Mouse (Mus musculus): ENCODE data around the gene Icam2.

Gene Icam2

DNA sequence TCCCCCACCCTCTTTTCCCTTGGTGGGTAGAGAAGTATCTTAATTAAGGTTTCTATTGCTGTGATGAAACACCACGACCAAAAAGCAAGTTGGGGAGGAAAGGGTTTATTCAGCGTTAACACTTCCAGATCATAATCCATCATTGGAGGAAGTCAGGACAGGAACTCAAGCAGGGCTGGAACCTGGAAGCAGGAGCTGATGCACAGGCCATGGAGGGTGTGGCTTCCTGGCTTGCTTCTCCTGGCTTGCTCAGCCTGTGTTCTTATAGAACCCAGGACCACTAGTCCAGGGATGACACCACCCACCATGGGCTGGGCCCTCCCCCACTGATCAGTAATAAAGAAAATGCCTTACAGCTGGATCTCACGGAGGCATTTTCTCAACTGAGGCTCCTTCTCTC is 2.9 kb upstream of the Icam2 start:
- DNase-seq: peak; percentile 43

DNA sequence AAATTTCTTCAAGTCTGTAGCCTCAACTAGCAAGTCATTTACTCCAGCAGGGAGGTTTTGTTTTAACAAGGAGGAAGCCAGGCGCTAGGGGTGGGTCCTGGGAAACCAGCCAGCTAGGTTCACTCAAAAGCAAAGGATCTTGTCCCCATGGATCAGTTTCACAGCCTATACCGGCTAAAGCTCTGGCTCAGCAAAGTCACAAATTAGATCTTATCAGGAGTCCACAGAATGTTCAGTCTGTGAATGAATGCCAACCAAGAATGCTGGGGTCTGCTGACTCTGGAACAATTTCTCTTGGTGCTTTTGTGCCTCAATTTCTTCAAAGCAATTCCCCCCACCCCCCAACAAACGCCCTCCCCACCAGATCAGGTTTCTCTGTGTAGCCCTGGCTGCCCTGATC is 1.7 kb upstream of the Icam2 start:
- peak; percentile 48 for DNase-seq

DNA sequence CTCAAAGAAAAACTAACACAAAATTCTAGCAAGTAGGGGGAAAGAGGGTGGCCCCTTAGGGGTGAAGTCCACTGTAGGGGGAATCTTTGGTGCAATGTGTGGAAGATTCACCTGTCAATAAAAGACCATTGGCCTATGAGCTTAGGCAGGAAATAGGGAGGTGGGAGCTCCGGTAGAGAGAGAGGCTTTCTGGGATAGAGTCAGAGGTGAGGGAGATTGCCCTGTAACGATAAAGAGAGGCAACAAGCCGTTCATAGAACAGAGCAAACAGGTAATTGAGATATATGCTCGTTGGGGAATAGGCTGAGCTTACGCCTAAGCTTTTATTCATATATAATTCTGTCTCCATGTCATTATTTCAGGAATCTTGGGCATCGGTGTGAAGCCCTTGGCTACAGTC is 855 bp downstream of the Icam2 start:
- no peak for DNase-seq

DNA sequence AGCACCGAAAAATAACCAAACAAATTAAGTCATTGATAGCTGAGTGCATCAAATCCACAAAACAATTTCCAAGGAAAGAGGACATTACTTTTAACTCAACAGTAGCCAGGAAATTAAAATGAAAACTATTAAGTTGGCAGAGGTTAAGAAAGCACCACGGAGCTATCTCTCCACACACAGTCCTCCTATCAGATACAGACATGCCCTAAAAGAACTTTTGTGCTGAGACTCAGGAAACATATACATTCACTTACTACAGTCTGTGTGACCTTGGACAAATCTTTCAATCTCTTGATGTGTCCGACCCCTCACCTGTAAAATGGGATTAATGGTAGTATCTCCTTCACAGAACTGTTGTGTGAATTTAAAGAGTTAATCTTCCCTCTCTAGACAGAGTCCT is 1.5 kb downstream of the Icam2 start:
- DNase-seq: no peak

DNA sequence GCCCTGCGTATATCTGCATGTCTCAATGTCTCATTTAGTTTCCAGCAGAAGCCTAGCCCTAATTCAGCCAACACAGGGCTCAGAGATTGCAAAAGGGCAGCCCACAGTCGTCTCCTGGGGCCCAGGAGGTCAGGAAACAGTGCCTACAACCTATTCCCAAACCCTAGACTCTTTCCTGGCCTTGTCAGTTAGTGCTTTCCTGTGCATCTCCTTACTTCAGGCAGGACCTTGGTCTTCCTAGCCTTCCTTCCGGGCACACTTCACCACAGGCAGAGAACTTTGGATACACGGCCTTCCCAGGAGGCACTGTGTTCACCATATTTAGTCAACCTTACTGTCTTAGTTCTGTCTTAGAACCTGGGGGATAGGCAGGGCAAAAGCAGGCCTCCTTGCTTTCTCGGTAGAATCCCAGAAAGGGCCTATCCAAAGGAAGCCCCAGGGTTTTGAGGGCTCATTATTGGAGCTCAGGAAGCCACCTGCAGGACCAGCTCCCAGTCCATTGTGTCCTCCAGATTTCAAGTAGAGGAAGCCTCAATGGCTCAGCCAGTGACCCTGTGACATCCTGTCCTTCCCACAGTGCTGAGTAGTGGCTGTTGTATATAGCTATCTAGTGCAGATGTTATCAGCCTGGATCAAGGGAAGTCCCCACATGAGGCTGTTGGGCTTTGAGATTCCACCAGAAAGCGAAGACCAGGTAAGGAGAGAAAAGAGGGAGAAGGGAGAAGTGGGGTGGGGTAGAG is 4.7 kb downstream of the Icam2 start:
- DNase-seq: no peak

DNA sequence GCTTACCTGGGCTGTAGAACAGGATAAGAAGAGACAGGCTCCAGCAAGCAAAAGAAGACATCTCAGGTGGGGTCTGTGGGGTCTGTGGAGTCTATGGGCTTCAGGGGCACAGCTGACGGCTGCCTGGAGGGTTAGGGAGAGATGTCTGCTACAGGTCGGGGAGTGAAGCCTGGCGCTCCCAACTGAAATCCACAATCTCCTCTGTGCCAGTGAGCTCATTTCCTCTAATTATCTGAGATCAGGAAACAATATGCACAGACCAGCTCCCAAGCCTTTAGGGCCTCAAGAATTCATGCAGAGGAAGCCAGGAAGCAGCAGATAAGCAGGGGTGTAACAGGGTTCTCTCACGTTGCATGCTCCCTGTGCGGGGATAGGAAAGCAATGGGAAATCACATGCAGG is 5.5 kb downstream of the Icam2 start:
- peak; percentile 34 for DNase-seq

DNA sequence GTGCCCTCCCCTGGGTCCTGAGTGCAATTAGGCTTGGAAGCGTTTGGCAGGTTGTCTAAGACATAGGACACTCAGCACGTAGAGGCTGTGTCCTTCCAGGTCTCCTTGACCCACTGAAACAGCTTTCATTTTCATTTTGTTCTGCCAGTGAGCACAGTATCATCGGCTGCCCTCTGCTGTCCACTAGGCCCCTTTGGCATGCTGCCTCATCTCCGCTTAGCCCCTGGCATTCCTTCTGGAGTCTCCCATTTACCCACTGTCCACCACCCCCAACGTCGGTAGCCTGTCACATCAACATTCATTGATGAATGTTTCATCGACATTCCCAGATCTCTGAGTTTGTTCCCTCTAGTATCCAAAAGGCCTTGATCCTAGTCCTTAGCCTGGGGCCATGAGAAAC is 6.0 kb downstream of the Icam2 start:
- DNase-seq: peak; percentile 57

DNA sequence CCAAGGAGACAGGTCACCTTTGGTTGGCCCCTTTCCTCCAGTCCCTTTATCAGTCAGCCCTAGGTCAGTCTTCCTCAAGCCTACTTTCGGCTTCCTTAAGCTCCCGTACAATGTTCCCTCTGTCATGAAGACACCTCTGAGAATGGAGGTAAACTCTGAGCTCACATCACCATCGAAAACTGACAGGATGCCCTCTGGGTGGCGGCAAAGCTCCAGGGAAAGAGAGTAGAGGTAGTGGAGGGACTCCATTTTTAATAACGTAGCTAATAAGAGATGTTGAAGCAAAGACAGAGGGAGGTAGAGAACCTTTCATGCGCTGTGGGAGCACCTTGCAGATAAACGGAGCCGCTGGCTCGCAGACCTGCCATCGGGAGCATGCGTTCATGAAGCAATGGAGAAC is 6.9 kb downstream of the Icam2 start:
- no peak for DNase-seq

DNA sequence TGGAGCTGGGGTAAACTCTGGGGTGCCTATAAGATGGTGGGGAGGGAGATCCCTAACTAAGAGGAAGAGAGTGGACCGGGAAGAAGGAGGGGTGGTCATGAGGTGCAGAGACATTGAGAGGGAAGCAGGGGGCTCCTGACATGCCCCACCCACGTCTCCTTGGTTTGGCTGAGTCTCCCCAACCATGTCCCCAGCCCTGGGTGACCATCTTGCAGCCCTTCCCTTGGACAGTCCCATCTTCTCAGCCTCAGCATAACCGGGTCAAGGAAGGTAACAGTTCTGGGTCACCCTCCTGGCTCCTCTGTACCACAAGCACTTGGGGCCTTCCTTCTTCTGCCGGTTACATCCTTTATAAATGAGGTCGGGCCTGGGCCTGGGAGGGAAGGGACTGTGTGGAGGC is 12.9 kb downstream of the Icam2 start:
- DNase-seq: no peak

DNA sequence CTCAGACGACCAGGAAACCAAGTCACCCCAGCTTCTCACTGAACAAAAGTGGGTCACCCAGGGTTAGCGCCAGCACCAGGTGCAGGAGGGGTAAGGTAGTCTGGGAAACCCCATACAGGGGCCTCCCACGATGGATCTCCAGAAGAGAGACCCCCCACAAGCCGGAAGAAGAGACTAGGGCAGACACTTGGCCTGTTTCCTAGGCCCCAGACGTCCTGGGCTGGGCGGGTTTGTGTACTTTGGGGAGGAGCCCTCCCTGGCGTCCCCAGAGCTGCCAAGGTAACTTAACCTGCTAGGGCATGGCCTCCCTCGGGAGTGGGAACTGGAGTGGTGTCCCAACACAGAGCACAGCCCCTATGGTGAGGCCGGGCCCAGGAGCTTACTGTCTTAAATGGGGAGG is 13.3 kb downstream of the Icam2 start:
- no peak for DNase-seq

DNA sequence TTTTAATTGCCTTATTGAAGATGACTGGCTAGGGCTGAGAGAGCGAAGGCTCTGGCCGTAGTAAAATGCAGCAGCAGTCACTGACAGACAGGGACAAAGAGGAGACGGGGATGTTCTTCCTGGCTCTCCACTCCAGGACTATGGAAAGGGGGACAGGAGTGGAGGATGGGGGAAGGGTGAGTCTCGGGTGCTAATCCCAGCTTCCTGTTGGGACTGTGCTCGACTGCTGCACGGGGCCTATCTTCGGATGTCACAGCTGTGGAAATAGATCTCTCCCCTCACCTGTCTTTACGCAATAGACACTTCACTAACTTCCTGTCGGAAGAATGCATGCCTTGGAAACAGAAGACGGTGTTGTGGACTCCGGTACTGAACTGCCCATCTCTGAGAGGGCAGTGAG is 13.9 kb downstream of the Icam2 start:
- no peak for DNase-seq

DNA sequence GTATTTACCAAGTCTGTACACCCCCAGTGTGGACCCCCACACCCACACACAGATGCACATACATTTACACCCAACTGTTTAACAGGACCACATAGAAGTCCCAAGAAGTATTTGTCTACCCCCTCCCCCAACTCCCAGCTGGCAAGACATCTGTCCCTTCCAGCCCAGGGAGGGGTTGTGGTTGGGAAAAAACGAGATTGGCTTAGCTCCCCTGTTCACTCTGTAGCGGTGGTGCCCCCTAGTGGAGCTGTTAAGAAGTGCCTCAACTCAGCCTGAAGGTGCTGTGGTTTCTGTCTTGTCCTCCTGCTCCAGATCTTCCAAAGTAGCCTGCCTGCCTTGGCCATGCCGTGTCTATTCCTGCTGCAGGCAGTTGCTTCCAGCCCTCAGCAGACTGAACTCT is 21.6 kb downstream of the Icam2 start:
- DNase-seq: peak; percentile 89

DNA sequence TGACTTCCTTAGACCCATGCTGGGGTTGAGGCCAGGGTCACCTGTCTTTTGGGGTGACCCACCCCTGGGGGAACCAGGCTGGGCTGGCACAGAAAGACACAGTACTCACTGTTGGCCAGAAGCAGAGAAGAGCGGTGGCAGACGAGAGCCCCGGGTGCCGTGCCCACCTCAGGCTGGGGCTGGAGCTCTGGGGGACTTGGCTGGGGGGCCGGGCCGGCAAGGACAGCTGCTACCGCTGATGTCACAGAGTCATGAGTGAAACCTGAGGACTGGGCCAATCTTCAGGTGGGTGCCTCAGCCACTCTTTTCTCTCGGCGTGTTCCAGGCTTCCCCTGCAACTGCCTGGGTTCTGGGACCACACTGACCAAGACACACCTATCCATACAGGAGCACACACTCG is 22.5 kb downstream of the Icam2 start, which contains the start of gene Prr29:
Prr29 (plus strand) TSS at position 107 of the 400 bp plus-strand sequence.
- no peak for DNase-seq

DNA sequence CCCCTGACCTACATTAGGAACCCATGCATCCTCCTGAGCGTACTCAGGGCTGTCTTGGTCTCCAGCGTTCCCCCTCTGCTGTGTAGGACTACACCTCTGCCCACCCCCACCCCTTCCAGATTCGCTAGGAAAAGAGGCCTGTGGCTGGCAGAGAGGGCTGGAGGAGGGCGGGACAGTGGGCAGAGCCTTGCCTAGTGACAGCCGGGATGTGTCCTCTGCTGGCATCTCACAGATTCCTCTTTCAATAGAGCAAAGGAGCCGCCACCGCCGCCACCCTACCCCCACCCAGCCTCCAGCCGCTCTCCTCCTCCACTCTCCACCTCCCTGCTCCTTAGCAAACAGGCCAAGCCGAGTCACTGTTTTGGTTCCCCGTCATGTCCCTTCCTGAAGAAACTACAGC is 23.2 kb downstream of the Icam2 start:
- peak; percentile 43 for DNase-seq

DNA sequence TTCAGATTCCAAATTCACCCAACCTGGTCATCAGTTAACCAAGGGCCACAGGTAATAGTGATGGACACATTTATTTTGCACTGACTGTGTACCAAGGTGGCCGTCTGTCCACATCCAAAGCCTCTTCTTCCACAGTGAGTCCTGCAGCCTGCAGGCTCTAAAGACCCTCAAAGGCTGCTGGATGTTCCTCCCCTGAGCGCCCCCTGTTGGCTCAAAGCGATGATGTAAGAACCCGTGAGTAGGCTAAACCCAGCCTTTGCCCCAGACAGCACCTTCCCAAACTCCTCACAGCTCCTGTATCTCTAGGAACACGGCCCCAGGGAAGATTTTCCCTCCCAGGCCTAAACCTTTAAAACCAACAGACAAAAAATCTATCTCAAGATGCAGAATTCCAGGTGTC is 28.5 kb downstream of the Icam2 start:
- no peak for DNase-seq

DNA sequence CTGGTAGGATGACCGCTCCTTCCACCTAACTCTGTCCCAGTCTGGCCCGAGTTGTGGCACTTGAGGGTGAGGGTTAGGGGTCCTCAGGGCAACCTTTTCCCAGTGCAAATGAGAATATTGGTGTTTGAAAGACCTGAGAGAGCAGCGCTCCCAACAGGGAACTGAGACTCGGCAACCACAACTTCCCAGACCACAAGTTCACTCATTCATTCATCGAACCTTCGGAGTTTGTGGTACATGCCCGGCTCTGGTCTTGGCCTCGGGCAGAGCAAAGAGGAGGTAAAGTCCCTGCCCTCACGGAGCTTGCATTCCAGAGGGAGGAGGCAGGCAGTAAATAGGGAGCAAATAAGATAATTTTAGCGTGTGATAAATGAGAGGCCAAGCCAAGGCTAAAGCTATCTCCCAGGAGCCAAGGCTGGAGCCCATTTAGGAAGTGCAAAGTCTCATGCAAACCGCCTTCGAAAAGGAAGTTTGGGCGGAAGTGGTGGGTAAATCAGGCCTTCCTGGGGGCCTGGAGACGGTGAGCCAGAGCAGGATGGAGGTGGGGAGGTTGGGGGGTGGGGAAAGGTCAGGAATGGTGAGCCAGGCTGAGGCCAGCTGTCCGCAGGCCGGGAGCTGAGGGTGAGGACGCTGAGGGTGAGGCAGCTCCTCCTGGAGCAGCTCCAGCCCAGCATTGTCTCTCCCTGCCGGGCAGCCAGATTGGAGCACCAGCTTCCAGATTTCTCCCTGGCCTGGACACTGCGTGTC is 32.3 kb downstream of the Icam2 start:
- no peak for DNase-seq

DNA sequence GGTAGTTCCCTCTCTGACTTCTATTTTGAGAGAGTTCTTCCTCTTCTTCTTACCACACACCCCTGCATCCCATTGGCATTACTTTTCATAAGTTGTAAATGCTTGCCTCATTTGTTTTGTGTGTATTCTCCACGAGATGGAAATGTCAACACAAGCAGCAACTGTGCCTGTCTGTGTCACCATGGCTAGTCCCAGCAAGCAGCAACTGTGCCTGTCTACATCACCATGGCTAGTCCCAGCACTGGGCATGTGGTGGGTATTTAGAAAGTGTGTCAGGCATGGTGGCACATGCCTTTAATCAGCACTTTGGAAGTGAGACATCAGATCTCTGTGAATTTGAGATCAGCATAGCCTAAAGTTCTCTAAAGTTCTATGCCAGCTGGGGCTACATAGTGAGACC is 33.7 kb downstream of the Icam2 start:
- no peak for DNase-seq

DNA sequence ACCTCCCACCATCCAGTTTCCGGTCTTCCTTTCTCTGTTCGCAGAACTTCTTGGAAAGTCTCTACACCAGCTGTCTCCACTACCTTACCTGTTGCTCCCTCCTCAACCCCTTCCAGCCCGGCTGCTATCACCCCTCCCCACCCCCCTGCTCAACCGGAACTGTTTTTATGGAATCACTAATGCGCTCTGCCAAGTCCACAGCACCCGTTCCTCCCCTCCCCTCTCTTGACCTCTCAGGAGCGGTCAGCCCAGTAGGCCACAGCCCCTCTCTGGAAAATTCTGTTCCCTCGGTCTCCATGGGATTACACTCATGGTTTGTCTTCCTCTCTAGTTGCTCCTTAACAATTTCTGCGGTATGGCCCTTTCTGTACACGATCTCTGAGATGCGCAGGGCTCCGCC is 34.7 kb downstream of the Icam2 start, which contains the start of gene Scn4a:
Scn4a (minus strand) TSS at position 101 of the 400 bp plus-strand sequence.
- DNase-seq: no peak

DNA sequence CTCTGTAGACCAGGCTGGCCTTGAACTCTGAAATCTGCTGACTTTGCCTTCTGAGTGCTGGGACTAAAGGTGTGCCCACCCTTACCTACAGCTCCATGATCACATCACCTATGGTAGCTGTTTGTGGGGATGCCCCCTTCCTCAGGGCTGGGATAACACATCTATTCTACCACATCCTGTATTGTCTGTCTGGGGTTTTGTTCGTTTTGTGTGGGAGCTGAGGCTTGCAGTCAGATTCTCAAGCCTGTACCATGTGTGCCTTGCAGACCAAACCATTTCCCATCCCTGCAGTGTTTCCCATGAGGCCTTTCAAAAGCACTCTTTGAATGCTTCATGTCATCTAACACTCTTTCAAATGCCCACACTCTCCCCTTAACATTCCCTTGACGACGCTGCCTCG is 35.9 kb downstream of the Icam2 start:
- DNase-seq: no peak

DNA sequence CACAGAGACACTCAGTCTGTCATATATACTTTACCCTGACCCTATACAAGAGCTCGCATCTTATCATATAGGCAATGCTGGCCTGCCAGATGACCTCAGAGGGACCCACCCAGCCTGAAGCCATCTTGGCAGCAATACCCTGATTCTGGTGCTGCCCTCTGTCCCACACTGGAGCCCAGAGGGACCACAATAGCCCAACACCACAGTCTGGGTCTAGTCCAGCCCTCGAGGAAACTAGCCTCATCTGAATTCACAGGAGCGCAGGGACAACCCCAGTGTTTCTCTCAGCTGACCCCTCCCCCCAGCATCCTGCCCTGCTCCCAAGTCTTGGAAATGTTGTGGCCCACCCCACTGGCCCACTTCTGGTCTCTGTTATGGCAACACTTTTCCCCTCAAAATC is 36.6 kb downstream of the Icam2 start:
- no peak for DNase-seq

DNA sequence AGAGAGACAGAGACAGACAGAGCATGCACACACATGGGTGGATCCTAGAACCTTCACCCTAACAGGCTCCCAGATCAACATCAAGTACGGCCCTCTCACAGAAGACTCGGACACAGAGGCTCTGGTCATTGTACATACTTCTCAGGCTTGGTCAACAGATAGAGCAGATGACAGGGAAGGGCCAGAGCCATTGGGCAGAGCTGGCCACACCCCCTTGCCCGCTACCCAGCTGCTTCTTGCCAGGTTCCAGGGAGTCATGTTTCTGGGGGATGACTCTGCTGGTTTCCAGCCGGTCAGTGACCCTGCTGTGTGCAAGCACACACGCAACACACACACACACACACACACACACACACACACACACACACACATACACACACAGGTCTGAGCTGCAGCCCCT is 37.0 kb downstream of the Icam2 start:
- no peak for DNase-seq

DNA sequence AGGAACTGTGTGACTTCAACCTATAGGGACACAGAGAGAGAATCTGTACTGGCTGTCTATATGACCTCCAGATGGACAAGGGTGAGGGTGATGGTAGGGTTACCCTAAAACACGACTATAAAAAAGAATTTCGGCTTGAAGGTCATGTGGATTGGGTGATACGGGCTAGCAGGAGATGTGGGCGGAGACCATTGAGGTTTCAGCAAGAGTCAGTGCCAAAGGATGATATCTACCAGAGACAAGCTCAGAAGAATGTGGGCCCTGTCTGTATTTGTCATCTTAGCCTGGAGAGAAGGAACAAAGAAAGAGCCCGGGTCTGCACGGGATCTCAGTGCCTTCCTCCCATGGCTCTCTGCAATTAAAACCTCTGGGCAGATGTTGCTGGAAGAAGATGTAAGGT is 38.1 kb downstream of the Icam2 start:
- no peak for DNase-seq

DNA sequence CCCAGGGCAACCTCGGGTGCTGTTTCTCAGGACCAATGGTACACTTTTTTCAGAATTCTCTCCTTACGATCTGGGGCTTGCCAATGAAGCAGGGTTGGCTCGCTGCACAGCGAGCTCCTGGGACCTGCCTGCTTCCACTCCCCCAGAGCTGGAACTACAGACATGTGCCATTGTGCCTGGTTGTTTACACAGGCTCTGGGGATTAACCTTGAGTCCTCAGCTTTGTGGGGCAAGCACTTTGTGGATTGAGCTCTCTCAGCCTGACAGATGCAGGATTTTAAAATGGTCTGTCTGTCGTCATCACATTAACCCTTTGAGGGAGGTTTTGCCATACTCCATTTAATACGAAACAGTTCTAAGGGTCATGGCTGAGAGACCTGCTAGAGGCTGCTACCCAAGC is 43.0 kb downstream of the Icam2 start:
- DNase-seq: no peak

DNA sequence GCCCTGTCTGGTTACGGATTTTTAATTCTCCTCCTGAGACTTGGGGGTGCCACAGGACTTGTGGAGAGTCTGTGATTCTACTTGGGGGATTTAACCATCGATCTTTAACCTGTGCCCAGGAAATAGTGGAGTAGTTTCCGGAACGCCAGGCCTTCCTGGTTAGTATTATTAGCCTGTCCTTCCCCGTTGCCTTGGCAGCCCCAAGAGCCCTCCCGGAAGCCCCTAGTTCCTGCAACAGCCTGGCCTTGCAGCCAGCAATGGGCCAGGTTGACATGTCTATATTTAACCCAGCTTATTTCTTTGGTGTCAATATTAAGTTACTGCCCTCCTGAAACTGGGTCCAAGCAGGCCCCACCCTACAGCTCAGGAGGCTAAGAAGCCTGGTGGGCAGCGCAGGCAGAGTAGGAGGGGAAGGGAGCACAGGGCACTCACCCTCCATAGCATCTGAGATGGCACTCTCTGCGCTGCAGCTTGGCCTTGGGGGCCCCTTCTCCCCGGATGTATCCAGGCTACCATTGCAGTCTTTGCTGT is 46.8 kb downstream of the Icam2 start:
- DNase-seq: peak; percentile 31
